Mouse (Mus musculus) gastrocnemius, adult 18-20 months (tissue): ENCODE results near the gene Rpl35a. TPM values are rescaled to one million over a fixed set of nuclear protein-coding genes. Genes with fewer than 3 reads are reported as not detected.

ENCODE experiments used
- DNase-seq: peaks from one replicate; pipeline ENCODE4 v3.0.0; 2021; ENCODE audit warnings: low spot score
- long read RNA-seq, 2 experiments: library from polyadenylated mRNA; stranded (forward); transcript quantifications; one replicate each; pipeline ENCODE4 v2.0.0; 2021
- total RNA-seq, 2 experiments: library from RNA; stranded (reverse); gene quantifications; 2 replicates each; pipeline ENCODE4 v1.2.3; 2021

The Rpl35a gene
- 100 to 1,000 TPM; 206 to 248 TPM for total RNA-seq
- long read RNA-seq, experiment 1, transcript Rpl35a-201 (5 exons, 491 nt), result minor isoform, 5 of 32 reads
- long read RNA-seq, experiment 1, transcript Rpl35a-205 (5 exons, 510 nt), result major isoform, 21 of 32 reads
- long read RNA-seq, experiment 1, transcript Rpl35a-204 (5 exons, 500 nt), result minor isoform, 5 of 32 reads
- long read RNA-seq, experiment 1, partial matches to known transcripts, result 1 of 32 reads
- long read RNA-seq, experiment 1, other reads (novel, unspliced or antisense), result 0 of 32 reads
- long read RNA-seq, experiment 2, transcript Rpl35a-201 (5 exons, 491 nt), result minor isoform, 7 of 33 reads
- long read RNA-seq, experiment 2, transcript Rpl35a-205 (5 exons, 510 nt), result major isoform, 20 of 33 reads
- long read RNA-seq, experiment 2, transcript Rpl35a-204 (5 exons, 500 nt), result minor isoform, 6 of 33 reads
- long read RNA-seq, experiment 2, partial matches to known transcripts, result 0 of 33 reads
- long read RNA-seq, experiment 2, other reads (novel, unspliced or antisense), result 0 of 33 reads

DNA sequence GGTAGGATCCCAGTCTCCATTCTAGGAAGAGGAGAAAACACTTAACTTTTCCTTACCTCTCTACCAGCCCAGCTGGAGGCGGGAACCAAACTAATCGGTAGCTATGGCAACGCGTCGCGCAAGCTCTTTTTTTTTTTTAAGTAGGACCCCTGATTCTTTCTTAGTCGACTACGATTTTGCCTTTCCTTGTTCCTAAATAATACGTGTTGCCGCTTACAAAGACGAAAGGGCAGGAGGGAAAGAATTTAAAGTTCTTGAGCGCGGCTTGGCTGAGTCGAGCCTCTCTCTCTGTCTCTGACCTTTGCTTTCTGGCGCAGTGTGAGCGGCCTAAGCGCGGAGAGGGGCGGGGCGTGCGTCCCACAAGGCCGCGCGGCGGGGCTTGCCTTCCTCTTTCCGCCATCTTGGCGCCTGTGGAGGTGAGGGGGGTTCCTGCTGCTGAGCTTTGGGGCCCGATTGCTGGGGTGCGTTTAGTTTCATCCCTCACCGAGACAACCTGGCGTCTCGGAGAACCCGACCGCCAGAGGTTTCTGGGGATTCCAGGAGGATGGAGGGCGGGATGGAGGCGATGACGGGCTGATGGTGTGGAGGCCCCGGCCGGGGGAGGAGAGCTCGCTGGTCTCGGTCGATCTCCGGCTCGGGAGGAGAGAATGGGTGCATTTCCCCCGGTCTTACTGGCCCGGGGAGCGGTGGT lies at the start of gene Rpl35a, which contains the start of gene Iqcg:
TSS of gene Rpl35a (plus strand) at position 359 of the 691 bp plus-strand sequence.
TSS of gene Iqcg (minus strand) at position 124 of the 691 bp plus-strand sequence.
- DNase-seq, result peak; percentile 89

DNA sequence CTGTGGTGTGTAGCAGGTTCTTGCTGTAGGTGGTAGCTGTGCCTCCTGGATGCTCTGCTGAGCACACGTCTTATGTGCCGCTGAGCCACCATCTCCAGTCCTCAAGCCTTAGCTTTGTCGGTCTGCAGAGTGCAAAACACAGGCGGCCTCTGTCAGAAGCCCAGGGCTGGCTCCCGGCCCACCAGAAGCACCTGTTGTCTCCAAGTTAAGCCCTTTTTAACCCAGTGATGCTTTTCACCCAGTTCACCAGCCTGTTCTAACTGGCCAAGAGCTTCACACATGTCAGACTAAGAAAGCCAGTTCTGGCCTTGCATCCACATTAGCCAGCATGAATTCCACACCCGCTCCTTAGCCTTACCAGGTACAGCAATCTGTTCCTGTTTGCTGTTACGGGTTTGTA lies 49.4 kb upstream of the Rpl35a start:
- DNase-seq, result no peak

DNA sequence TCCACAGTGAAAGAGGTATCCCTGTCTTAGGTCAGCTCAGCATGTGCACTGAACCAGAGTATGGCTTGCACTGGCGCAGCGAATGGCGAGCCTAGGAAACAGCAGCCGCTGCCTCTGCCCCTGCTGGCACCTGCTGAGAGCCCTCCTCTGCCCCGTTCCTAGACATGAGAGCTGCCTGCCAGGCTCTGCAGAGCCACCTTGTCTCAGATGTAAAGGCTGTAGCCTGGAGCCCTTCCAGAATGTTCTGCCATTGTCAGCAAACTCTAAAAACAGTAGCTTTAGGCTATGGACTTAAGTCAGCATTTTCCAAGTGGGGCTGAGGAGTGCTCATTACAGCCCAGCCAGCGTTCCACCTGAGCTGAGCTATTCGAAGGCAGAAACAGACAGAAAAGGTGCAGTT lies 48.8 kb upstream of the Rpl35a start:
- no peak for DNase-seq

DNA sequence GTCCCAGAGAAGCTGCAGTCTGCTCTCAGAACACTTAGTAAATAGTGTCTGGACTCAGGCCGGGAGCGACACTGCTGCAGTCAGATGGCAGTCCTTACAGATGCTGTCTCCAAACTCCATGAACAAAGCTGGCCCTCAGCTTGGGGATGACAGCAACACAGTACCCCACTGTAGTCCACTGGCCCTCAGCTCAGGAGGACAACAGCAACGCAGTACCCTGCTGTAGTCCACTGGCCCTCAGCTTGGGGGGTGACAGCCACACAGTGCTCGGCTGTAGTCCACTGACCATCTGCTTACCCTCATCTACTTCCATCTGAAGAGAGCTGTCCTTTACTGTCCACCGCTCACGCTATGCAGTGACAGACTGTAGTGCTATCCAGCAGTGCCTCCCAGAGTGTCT lies 46.1 kb upstream of the Rpl35a start:
- DNase-seq, result no peak

DNA sequence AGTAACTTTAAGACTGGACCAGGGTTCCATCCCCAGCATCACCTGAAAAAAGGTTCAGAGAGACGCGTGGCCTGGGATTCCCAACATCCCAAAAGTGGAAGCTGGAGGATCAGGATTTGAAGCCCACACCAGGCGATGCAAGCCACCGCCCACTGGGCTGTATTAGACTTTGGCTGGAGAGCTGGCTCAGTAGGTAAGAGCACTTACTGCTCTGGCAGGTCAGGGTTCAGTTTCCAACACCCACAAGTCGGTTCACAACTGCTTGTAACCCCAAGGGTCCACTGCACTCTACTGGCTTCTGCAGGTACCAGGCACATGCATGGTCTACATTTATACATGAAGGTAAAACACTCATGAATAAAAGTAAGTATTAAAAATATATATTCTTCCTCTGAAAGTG lies 42.5 kb upstream of the Rpl35a start:
- no peak for DNase-seq

DNA sequence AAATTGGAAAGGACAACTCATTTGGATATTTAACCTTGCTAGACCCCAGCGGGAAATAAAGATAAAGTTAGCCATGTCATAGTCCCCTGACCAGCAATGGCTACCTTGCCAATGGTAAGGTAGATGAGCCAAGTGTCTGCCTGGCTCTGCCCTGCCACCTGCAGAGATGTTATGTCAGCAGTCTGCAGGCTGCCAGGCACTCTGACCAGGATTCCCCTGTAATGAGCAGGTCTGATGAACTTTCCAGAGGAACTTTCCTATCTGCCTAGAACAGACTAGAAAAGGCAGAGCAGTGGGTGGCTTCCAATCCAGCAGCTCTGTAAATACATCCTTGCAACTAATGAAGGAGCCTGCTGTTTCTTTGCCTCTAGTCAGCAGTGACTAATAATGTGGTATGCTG lies 41.3 kb upstream of the Rpl35a start:
- peak; percentile 24 for DNase-seq

DNA sequence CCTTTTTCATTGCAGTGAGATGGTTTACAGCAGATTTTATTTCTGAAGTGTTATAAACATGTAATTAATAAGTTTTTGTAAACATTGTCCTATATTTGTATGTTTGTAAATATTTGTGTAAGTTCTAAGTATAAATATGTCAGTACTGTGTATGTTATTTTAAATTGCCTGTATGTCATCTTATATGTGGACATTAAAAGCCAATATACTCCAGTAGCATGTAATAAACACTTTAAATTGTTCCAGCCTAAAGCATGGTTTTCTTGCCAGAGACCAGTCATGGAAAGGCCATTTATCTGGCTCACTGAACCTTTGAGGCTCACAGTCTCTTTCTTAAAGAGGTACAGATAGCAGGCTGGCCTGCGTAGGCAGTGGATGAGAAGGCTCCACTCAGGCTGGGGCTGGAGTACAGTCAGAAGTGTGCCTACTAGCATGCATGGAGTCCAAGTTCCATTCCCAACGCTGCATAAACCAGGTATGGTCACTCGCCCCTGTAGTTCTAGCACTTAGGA lies 40.8 kb upstream of the Rpl35a start:
- DNase-seq, result no peak

DNA sequence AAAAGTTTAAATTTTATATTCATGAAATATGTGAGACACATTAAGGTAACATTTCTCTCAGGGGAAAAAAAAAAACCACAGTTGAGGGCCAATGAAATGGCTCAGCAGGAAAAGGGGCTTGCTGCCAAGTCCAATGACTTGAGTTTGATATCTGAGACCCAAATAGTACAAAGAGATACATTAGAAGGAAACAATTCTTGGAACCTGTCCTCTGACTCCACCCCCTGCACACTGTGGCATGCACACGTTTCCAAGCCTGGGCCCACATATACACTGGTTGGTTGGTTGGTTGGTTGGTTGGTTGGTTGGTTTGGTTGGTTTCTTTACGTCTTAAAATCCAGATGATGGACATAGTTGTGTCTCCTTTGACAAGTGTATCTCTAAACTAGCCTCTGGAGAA lies 40.3 kb upstream of the Rpl35a start:
- no peak for DNase-seq

DNA sequence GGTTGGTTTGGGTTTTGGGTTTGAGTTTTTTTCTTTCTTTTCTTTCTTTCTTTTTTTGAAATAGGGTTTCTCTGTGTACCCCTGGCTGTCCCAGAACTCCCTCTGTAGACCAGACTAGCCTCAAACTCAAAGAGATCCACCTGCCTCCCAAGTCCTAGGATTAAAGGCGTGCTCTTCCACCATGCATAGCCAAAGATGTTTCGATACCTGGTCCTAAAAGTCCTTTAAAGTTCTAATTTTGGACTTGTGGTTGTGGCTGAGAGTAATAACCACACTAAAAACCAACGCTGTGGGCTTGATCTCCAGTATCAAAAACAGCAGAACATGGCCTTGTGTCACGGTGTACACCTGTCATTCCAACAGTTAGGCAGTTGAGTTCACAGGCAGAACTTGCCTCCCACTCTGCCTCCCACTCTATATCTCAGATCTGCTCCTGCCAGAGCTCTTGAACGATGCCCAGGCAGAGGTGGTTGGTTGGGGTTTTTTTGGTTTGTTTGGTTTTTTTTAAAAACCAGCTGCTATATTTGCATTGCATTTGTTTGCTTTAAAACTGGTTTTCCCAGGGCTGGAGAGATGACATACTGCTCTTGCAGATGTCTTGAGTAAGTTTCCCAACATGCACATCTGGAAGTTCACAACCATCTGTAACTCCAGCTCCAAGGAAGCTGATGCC lies 38.4 kb upstream of the Rpl35a start:
- DNase-seq, result no peak

DNA sequence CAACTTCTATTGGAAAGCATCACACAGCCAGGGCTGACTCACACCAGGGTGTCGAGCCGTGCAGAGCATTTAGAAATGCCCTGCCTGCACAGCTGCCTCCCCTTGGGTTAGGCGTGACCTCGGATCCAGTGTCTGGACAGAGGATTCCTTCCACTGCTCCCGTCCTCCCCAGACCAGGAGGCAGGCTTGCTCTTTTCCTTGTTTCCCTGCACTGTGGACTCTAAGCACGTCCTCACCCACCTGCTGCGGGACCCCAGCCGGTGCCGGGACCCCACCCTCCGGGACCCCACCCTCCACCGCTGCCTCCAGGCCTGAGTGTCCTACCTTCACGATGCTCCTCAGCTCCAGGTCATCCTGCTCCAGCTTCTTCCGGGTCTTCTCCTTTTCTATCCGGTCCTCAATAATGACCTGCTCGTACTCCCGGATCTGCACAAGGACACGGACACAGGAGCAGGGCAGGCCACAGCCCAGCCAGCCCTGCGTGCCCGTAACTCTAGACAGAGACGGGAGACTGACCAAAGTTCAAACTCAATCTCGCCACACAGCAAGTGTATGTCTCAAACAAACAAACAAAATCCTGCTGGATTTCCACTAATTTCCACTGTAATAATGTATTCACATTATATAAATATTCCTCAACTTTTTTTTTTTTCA lies 37.0 kb upstream of the Rpl35a start:
- DNase-seq, result peak; percentile 46

DNA sequence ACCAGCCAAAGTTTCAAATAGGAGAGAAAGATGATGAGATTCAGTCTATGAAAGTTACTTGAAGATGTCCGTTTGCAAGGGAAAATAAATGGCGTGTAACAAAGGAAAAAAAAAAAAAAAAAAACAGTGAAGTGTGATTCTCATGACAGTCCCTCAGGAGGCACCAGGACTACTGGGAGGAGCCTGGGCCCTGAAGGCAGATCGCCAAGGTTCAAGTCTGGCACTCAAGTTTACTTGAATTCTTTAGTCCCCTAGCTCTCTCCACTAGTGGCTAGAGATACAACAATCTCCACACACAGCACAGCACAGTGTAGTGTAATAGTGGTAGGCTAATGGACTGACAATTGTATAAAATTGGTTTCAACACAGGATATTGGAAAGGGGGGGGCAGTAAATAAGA lies 34.9 kb upstream of the Rpl35a start:
- DNase-seq, result no peak

DNA sequence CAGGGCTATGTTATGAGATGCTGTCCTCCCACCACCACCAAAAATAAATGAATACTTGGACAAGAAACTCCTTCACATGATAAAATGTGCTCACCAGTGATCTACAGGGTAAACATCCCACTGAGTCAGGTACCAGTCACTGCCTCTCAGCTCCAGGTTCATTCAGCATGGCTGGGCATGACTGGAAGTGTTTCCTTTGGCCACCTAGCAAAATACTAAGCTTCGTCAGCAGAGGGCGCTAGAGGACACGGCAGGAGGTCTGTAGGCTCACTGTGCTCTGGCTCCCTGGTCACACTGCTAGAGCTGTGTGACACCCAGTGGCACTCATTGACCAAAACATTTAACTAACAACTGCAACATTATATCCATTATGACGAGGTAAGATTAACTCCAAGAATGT lies 32.5 kb upstream of the Rpl35a start:
- DNase-seq, result peak; percentile 90

DNA sequence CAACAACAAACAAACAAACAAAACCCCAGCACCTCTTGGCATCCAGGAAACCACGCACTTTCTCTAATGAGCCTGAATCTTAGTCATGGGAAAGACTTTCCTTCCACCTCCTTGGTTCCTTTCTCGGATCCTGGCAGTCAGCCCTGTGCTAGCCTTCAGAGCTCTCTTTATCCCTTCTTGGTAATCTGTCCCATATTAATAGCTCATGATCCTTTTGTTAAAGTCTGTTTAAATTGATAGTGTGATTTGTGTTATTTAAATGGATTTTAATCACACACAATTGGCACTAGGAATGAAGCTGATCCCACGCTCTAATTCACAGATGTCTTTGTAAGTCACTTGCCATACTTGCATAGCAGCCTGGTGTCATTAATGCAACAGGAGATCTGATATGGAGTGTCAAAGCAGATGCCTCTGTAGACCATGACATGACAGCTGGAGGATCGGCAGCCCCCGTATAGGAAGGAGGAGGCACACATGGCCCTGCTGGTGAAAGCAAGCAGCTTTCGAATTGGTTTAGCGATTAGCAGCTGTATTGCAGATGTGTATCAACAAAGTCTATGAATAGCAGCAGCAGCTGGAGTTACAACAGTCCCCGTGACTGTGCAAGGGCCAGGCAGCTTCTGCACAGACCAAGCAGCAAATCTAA lies 31.7 kb upstream of the Rpl35a start:
- DNase-seq, result no peak

DNA sequence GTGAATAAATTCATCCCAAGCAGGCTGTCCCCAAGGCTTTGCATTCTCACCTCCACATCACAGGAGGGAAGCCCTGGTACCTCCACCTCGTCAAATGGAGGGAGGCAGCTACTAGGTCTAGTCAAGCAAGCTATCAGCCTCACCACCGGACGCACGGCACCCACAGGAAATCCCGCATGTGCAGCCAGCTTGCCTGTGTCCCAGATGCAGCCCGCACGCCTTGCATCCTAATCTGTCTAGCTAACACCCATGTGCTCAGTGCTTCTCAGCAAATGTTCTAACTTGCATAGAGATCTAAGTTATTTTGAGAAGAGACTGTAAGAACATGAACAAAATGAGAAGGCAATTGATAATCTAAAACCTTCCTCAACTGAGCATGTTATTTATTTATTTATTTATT lies 29.9 kb upstream of the Rpl35a start:
- DNase-seq, result no peak

DNA sequence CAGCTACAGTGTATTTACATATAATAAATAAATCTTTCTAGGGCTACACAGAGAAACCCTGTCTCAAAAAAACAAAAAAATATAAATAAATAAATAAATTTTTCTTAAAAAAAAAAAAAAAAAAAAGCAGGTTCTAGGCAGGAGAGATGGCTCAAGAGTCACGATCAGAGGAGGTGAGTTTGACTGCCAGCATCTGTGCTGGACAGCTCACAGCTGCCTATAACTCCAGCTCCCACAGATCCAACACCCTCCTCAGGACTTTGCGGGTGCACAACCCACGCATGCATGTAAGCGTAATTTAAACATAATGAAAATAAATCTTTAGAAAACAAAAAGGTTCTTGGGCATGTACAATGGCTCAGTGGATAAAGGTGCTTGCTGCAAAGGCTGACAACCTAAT lies 20.2 kb upstream of the Rpl35a start:
- DNase-seq, result no peak

DNA sequence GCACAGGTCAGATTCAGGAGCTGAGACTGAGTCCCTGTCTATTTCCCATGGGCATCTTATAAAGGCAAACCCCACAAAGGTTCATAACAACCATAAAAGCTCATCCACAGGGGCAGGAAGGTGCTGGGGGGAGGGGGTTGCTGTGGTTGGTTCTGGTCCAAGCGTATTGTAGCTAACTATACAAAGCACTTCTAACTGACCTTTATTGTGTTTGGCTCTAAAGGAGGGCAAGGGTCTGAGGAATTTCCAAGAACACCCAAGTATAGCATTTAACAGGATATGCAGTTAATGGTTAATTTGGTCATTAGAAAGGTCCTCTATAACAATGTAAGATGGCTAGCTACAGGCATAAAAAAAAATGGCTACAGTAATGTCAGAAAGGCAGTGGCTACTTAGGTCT lies 13.6 kb upstream of the Rpl35a start:
- no peak for DNase-seq

DNA sequence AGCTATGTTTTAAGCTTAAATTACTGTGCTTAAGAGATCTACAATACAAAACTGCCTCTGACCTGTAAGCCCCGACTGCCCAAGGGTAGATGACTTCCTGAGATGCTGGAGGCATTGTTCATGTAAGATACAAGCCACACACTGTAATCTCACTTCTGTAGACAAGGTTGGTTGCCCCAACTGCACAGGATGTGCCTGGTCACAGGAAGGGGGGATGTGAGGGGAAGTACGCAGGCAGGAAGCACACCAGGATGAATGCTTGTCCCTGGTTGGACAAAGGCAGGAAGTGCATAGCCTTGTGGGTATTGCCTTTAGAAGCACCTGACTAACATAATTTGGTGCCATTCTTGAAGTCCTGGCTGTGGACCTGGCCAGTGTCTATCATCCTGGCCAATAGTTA lies 13.0 kb upstream of the Rpl35a start:
- no peak for DNase-seq

DNA sequence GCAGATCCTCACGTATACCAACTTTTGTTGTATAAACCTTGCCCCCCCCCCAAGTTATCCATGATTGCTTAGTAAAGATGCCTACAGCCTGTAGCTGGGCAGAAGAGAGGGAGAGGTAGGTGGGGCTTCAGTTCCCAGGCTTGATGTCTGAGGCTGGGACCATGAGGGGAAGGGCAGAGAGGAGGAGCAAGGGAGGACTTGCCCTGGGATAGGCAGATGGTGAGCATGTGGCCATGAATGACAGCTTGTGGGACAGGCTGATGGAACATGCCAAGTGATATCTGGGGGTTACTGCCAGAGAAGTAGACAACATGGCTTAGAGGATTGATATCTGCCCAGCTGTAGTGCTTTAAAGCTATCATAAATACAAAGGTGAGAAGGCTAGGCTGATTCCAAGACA lies 8.2 kb upstream of the Rpl35a start:
- DNase-seq, result no peak

DNA sequence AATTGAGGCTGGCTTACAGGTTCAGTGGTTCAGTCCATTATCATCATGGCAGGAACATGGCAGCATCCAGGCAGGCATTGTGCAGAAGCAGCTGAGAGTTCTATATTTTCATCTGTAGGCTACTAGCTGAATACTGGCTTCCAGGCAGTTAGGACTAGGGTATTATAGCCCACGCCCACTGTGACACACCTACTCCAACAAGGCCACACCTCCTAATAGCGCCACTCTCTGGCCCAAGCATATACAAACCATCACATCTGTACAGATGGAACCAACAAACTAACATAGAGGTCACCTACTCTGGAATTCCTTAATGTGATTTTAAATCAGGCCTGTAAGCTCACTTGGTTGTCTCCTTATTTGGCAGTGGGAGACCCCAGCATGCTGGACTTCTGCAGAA lies 7.6 kb upstream of the Rpl35a start:
- DNase-seq, result no peak

DNA sequence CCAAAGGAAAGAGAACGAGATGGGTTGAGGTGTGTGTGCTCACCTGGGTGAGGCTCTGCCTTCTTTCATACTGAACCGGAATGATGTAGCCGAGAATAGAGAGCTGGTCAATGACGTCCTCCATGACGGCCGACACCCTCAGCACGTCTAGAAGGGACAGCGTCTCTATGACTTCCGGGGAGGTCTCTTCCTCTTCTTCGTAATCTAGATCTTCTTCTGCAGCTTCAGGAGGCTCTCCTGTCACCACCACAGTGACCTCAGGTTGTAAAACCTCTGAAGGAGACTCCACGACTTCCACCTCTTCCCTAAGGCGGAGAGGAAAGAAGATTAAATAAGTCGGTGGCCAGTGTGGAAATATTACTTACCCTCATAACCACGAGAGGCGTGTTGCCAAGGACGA lies 6.4 kb upstream of the Rpl35a start:
- DNase-seq, result no peak

DNA sequence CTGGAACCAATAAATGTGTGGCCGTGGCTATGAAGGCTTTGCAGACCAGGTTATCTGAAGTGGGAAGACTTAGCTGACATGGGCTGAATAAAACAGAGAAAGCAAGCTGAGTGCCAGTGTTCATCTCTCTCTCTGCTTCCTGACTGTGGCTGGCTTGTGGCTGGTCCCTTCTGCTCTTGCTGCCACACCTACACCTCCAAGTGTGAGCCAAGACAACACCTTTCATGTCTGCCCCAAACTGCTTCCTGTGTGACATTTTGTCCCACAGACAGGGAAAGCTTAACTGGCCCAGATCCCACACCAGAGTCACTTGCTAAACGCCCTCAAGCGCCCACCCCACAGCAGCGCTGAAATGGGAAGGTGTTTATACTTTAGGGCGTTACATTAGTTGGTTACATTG lies 3.1 kb upstream of the Rpl35a start:
- DNase-seq, result no peak
